8 mouse cellular contexts compared by ENCODE assay signal in the genomic region with DNA sequence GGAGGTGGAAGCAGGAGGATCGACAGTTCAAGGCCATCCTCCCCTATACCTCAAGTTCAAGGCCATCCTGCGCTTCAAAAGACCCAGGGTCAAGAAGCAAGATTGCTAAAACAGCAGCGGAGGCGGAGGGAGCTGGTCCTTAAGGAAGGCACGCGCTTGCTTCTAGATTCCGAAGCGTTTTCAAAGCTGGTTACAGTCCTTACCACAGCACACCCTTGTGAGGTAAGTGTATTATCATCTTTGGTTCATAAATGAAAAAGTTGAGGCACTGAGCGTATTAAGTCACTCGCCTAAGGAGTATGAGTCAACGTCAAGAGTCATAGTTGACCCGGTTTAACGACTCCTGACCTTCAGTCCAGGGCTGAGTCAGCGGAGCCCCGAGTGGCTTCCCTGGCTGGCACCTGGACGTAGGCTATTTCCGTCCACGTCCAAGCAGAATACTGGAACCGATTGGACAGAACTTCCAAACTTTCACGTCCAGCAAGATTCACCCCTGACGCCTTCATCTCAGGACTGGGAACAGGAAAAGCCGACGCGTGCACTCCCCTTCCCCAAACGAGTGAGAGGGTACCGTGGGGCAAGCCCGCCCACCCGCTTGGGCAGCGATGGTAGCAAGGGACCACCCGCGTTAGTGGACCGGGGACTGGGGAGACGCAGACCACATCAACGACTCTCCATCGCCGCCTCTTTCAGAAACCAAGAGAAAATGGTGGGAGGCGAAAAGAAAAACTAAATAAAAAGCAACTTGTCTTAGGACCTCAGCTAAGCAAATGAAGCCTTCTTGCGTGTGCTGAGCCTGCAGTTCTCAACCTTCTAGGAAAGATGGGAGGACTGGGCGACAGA. TPM values are rescaled to one million over a fixed set of nuclear protein-coding genes. Genes with fewer than 3 reads are reported as not detected.
DNase-seq lines count a peak whose midpoint lies in the region; ATAC-seq and TF ChIP-seq lines count a peak whose summit lies in the region.

A gene (plus strand): TSS at position 107 of the 843 bp plus-strand sequence.

- H3K4me1 ChIP-seq in heart, embryonic 14.5 days (ENCODE audit: control insufficient read depth in 2 of 2, insufficient read depth in 2 of 2, low read length in 2 of 2): peaks cover 3 to 30% of the 10 kb centered on the region in 2 experiments
- H3K4me1 ChIP-seq in liver, embryonic 14.5 days (replicated peaks; ENCODE audit: control insufficient read depth in 2 of 2, insufficient read depth in 2 of 2, low read length in 1 of 2): peaks cover 19 to 30% of the 10 kb centered on the region in 2 experiments

- peak; percentile 89 for DNase-seq in 416B (ENCODE audit: low read depth)
- DNase-seq in adrenal gland, adult 8-10 months: peak; percentile 84
- peak; percentile 42 for DNase-seq in fat pad, adult 2 months (ENCODE audit: extremely low read depth, low read depth, low spot score)
- DNase-seq in kidney, postnatal 10 days: peak; percentile 74
- DNase-seq in liver, embryonic 14.5 days (ENCODE audit: low read depth in 3 of 3, low spot score in 3 of 3): peak in 2 of 3 experiments; percentile 22 to 50
- DNase-seq in neural tube, embryonic 10.5 days (ENCODE audit: extremely low spot score, low spot score): peak; percentile 57
- DNase-seq in testis, postnatal 14 days (ENCODE audit: low spot score): peak; percentile 54

- peak; percentile 8; the same call in 1 of the 2 replicates for ATAC-seq in heart, embryonic 14.5 days (ENCODE audit: insufficient number of reproducible peaks, insufficient read depth, low FRiP score, low read depth)
- peak; percentile 35 for ATAC-seq in liver, embryonic 14.5 days (ENCODE audit: insufficient read depth)

- no peaks in the 10 kb centered on the region for H3K36me3 ChIP-seq in heart, embryonic 14.5 days (ENCODE audit: control insufficient read depth, insufficient read depth, low read length)
- H3K36me3 ChIP-seq in liver, embryonic 14.5 days (replicated peaks; ENCODE audit: control insufficient read depth, insufficient read depth, low read depth): no peaks in the 10 kb centered on the region

- peak within 1 kb of the TSS; percentile 71 to 99 for H3K4me3 ChIP-seq in heart, embryonic 14.5 days (ENCODE audit: control insufficient read depth in 1 of 2, insufficient read depth in 1 of 2, low read depth in 1 of 2, low read length in 2 of 2)
- H3K4me3 ChIP-seq in liver, embryonic 14.5 days (ENCODE audit: insufficient read depth in 1 of 2, low read depth in 2 of 2, low read length in 2 of 2): peak within 1 kb of the TSS; percentile 65 to 96

- H3K27ac ChIP-seq in heart, embryonic 14.5 days (replicated peaks in 1 of 2; ENCODE audit: control insufficient read depth in 1 of 2, insufficient read depth in 1 of 2, low read depth in 2 of 2, low read length in 2 of 2): peak within 1 kb of the TSS; percentile 93 to 94
- peak within 1 kb of the TSS; percentile 69 for H3K27ac ChIP-seq in liver, embryonic 14.5 days

- H3K27me3 ChIP-seq in heart, embryonic 14.5 days (ENCODE audit: control insufficient read depth, insufficient read depth, low read length): no peaks in the 10 kb centered on the region
- H3K27me3 ChIP-seq in liver, embryonic 14.5 days (ENCODE audit: control insufficient read depth, insufficient read depth, low read length): no peaks in the 10 kb centered on the region

- no peak; the same call in 1 of the 2 replicates for TF ChIP-seq EP300 in liver, embryonic 14.5 days (IDR thresholded peaks at IDR 0.05; ENCODE audit: low read depth)

- no peak for TF ChIP-seq CTCF in liver, embryonic 14.5 days (IDR thresholded peaks at IDR 0.05; ENCODE audit: low read depth)

- WGBS in heart, embryonic 14.5 days: 2% methylated on average over 39 of the region's 39 CpGs
- whole genome bisulfite sequencing in liver, embryonic 14.5 days (ENCODE audit: insufficient replicate concordance): 3% methylated on average over 39 of the region's 39 CpGs

- peak within 1 kb of the TSS; percentile 96 for H3K4me2 ChIP-seq in heart, embryonic 14.5 days (ENCODE audit: low read length)
- peak within 1 kb of the TSS; percentile 98 for H3K4me2 ChIP-seq in liver, embryonic 14.5 days (ENCODE audit: low read depth)

- H3K9me3 ChIP-seq in heart, embryonic 14.5 days (ENCODE audit: control insufficient read depth, low read length): no peaks in the 10 kb centered on the region
- no peaks in the 10 kb centered on the region for H3K9me3 ChIP-seq in liver, embryonic 14.5 days (ENCODE audit: control insufficient read depth, low read length)

- peak within 1 kb of the TSS; percentile 97 for H3K9ac ChIP-seq in heart, embryonic 14.5 days (ENCODE audit: low read length)
- H3K9ac ChIP-seq in liver, embryonic 14.5 days (replicated peaks): peak within 1 kb of the TSS; percentile 87

RNA-seq across cellular contexts. Expression of the gene that starts here (rescaled TPM):
- 100 to 1,000 TPM; 145 to 204 (median 162) TPM for total RNA-seq in adrenal gland, adult 8-10 months (2022)
- 230 and 246 TPM in 2 replicates for polyA plus RNA-seq in heart, embryonic 14.5 days (2014; fragmentation: Nextera tagmentation; extraction: Ambion mirVana)
- polyA plus RNA-seq in liver, embryonic 14.5 days (2012; rRNA removed): 22.6 and 74.4 TPM in 2 replicates
- polyA plus RNA-seq in liver, embryonic 14.5 days (2014; fragmentation: Nextera tagmentation; extraction: Ambion mirVana): 180 and 187 TPM in 2 replicates

Comparison
In these comparisons a context has a peak if more than half of its experiments do, and no peak if none do; other contexts are left out.
1. Peak in every context shown above with its lines: DNase-seq, ATAC-seq, H3K4me3 ChIP-seq and H3K27ac ChIP-seq.
2. DNase-seq: peak in every context shown above with its lines; median percentile 89 in 416B; 84 in adrenal gland, adult 8-10 months; 74 in kidney, postnatal 10 days; 57 in neural tube, embryonic 10.5 days; 54 in testis, postnatal 14 days; 42 in fat pad, adult 2 months; 36 in liver, embryonic 14.5 days.